Mouse (Mus musculus): ENCODE results near the gene Nfib.

Nfib gene

GRCm38 (mm10) chr4:82623081-82623538 is 82.4 kb downstream of the Nfib start:
- DNase-seq: no peak

DNA sequence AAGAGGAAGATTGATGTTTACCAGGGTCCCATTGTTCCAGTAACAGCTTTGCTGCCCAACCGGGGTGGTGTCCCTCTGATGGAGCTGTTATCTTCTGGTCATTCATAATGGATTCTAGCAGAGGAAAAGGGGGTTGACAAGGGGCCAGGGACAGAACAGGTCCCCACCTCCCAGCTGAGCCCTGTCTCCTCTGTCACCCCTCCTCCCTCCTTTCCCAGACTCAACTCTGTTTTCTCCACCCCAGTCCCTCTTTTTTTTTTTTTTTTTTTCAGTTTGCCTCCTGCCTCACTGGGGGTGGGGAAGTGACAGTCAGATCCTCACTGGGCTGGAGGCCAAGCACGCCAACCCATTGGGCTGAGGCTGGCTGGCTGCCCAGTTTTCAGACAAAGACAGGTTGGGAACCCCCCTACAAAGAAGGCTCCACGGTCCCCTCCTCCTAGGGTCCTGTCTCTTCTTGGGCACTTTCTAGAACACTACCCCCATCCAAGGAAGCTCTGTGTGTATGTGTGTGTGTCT is 83.2 kb downstream of the Nfib start:
- peak; percentile 81 for DNase-seq

GRCm38 (mm10) chr4:82619539-82619941 is 86.0 kb downstream of the Nfib start:
- DNase-seq: peak; percentile 45

DNA sequence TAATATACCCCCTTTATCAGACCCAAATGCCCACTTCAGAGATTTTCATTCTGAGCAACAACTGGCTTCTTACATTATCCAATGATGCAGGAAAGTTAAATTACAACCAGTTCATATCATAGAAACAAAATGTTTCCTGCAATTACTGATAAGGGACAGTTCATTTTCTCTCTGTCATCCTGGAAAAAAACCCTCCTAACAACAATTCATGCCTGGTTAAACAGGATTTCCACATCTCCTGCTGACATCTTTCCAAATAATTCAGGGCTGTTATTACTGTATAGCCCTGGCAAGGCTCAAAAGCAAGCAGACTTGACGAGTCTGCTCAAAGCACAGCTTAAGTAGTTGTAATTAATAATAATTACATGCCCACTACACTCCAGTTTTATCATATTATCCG is 86.5 kb downstream of the Nfib start:
- no peak for DNase-seq

DNA sequence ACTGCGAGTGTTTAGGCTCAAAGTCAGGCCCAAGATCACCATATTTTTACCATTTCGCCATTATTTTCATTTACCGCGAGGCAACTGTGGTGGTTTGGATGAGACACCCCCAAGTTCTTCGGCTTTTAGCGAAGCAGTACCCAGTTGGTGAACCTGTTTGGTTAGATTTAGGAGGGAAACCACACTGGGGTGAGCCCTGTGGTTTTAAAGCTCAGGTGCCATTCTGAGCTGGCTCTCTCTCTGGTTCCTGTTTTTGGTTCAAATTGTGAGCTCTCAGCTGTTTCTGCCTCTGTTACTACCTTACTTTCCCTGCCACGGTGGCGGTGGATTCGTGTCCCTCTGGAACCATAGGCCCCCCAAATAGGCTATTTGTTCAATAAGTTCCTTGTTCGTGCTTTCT is 88.3 kb downstream of the Nfib start:
- no peak for DNase-seq

DNA sequence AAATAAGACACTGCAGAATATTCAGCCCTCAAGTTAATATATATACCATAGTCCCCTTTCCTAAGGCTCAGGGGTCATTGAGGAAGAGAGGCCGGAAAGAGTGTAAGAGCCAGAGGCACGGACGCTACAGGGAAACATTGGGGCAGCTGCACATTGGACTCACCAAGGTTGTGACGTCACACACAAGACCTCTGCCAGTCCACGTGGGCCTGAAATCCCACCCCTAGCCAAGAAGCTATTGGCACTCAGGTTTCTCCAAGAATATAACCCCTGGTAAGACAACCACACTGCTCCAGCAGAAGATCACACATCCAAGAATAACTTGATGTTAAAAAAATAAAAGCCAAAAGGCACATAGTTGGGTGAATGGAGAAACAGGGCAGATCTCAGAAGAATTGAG is 89.8 kb downstream of the Nfib start:
- no peak for DNase-seq

- no peak for DNase-seq
Observed at GRCm38 (mm10) chr4:82614466-82614805, 91.1 kb downstream of the Nfib start.

- no peak for DNase-seq
Observed at GRCm38 (mm10) chr4:82613606-82614465, 91.7 kb downstream of the Nfib start.

DNA sequence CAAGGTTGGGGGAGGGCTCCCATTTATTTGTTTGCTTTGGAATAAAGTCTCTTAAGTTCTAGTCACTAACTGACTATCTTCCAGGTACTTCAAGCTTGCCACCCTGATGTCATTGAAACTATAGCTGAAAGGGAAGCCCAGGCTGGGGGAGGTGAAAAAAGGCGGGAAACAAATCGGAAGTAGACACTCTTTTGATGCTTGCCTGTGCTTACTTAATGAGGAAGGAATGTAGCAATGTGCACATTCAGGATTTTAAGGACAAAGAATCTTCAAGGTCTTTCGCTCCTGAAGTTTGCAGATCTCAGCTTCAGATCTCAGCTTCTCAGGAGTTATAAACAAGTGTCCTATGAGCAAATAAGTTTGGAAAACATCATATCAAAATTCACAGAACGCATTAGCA is 95.9 kb downstream of the Nfib start:
- DNase-seq: no peak

DNA sequence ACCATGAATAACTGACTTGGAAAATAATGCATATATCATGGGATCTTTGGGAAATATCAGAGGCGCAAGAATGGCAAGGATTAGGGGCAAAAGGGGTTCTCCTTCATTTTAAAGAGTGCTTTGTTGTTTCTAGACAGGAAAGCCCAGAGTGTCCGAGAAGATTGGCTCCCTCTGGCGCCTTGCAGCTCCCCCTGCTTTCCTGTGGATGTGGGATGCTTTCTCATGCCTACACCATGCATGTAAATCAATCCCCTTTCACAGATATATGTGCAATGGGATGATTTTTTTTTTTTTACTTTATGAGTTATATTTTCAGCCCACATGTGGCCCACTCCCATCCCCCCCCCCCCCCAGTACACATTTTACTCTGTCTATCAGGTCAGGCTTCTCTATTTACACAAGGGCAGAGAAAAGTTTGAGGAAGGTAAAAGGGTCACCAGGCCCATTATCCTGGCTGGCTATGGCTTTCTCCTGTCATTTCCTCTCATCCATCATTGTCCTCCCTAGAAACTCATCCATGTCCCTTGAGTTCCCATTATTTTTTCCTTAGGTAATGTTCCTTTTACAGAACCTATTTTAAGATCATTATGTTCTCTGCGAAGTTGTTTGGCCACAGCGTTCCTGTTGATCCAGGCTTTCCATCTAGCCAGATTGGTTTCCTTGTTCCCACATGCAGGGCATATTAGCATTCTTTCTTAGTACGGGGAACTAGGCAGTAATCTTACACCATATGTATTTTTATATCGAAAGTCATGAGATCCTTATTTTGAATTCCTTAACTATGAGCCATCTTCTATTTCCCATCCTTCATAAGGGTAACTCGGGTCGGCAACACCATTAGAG is 96.6 kb downstream of the Nfib start:
- DNase-seq: no peak

DNA sequence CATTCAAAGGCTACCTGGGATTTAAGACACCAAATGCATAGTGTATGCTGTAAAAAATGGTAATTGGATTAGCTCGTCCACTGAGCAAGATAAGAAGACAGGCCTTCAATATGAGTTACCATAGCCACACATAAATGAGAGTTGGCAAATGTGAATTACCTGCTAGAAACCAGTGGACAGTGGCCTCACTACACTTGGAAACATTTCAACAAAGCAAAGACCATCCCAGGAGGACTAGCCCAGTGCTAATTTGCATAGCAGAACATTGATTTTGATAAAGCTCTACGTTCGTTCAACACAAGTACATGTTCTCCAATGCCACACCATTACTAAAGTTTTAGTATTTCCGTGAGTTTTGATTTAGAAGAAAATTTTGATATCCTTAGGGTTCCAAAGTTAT is 98.3 kb downstream of the Nfib start:
- DNase-seq: no peak

- DNase-seq: no peak
Observed at GRCm38 (mm10) chr4:82606351-82606750, 99.2 kb downstream of the Nfib start.

DNA sequence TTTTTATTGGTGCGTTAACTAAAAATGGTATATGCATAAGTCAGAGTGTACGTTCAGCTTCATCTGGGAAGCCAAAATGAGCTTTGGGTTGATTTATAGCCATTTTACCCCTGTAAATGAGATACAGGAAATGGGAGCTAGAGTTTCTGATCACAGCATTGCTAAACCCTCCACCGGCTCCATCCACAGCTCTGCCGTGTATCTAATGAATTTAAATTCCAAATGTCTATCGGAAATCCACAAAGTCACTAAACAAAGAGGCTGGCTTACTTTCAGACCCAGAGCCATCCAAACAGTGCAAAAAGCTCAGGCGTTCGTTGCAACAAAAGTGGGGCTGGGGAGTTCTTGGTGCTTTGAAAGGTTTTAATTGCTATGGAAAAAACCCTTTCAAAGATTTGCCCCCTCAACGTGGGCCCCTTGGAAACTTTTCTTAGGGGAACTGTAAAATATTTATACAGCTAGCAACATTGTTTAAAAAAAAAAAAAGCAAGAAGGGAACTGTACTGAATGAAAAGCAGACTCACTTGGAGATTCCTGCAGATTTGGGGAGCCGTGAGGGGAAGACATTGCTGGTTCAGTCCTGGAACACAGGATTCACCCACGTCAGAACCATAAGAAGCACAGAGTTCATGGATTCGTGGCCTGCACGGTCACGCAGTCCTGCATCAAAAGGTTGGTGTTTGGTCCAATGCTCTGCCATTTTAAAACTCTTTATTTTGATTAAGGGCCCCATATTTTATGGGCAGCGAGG is 100.3 kb downstream of the Nfib start:
- no peak for DNase-seq

DNA sequence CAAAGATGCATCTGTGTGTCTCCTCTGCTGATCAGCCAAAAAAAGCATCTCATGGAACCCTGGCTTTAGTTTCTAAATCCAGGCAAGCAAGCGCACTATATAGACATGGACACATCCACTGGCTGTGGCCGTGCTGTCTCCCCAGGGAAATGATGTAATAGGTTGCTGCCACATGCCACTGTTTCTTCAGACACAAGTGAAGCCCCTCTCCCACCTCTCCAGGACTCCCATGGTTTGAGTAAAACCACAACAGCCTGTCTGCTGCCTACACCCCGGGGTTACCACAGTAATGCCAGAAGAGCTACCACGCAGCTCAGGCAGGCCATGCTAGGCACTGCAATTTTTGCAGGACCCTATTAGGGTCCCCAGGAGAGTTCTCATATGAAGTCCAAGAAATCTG is 101.0 kb downstream of the Nfib start:
- no peak for DNase-seq

GRCm38 (mm10) chr4:82600636-82601035 is 104.9 kb downstream of the Nfib start:
- DNase-seq: no peak

- DNase-seq: no peak
Observed at GRCm38 (mm10) chr4:82598436-82598835, 107.1 kb downstream of the Nfib start.

- DNase-seq: no peak
Observed at GRCm38 (mm10) chr4:82593681-82594666, 111.6 kb downstream of the Nfib start.

GRCm38 (mm10) chr4:82592086-82593030 is 113.2 kb downstream of the Nfib start:
- DNase-seq: peak; percentile 77

GRCm38 (mm10) chr4:82589345-82589890 is 116.1 kb downstream of the Nfib start:
- no peak for DNase-seq

DNA sequence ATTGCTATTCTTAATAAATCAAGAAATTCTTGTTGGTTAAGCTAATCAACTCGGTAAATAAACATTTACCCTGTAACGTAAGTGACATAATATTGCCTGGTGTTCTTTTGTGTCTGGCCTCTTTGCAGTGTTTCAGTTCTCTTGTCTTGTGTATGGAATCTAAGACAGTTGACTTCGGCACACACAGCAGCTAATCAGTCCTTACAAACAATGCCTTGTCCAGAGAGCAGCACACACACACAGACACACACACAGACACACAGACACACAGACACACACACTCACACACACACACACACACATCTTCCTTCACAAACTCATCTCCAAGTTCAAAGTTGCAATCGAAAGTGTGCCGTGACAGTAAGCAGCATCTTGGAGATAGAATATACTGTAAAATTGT is 116.8 kb downstream of the Nfib start:
- no peak for DNase-seq
